Mouse (Mus musculus) kidney, adult 18-20 months (tissue): ENCODE results near the gene Olfr684.

Experiments
- DNase-seq: peaks from one replicate; pipeline ENCODE4 v3.0.0; 2021

Gene Olfr684

GRCm38 (mm10) chr7:105163553-105163952 is at the start of gene Olfr684:
TSS of gene Olfr684 (minus strand) at chr7:105163653.
- DNase-seq = no peak

GRCm38 (mm10) chr7:105207385-105207784 is 43.9 kb upstream of the Olfr684 start, which contains the start of gene Olfr686:
TSS of gene Olfr686 (minus strand) at chr7:105207485.
- DNase-seq = no peak

- DNase-seq = no peak
Observed at GRCm38 (mm10) chr7:105185912-105186311, 22.5 kb upstream of the Olfr684 start, which contains the start of gene Olfr685. TSS of gene Olfr685 (minus strand) at chr7:105186012.

GRCm38 (mm10) chr7:105170773-105171172 is 7.3 kb upstream of the Olfr684 start:
- DNase-seq = no peak

- DNase-seq = no peak
Observed at GRCm38 (mm10) chr7:105146912-105147311, 16.5 kb downstream of the Olfr684 start, which contains the start of gene Olfr683. TSS of gene Olfr683 (minus strand) at chr7:105147012.

GRCm38 (mm10) chr7:105141275-105141674 is 22.2 kb downstream of the Olfr684 start:
- DNase-seq = no peak

- no peak for DNase-seq
Observed at GRCm38 (mm10) chr7:105116536-105116935, 46.9 kb downstream of the Olfr684 start, which contains the start of gene Olfr681. TSS of gene Olfr681 (plus strand) at chr7:105116836.
